Mouse (Mus musculus) layer of hippocampus, adult 2 months (tissue): ENCODE data around the gene Hdac7. TPM values are rescaled to one million over a fixed set of nuclear protein-coding genes. Genes with fewer than 3 reads are reported as not detected.

Source experiments
- DNase-seq, 2 experiments: peaks; one replicate each; pipeline ENCODE4 v3.0.0; 2022; ENCODE audit warnings: low spot score in 2 of 2
- H3K27ac ChIP-seq: fragments of 200-600 bp; 2 replicates; pipeline ENCODE4 v1.8.1; 2022
- H3K4me3 ChIP-seq: fragments of 200-600 bp; 2 replicates; pipeline ENCODE4 v1.8.1; 2022; ENCODE audit warnings: mild to moderate bottlenecking
- CTCF ChIP-seq: fragments of 200-600 bp; conservative IDR thresholded peaks from 2 replicates; pipeline ENCODE4 v1.8.1; 2022; ENCODE audit warnings: antibody characterized with exemption, mild to moderate bottlenecking, moderate library complexity
- total RNA-seq, 2 experiments: library from RNA; stranded (reverse); gene quantifications; 2 replicates each; pipeline ENCODE4 v1.2.3; 2021

The Hdac7 gene
- total RNA-seq, 2 experiments from 2014 or later = 23.8 to 28.5 TPM

DNA sequence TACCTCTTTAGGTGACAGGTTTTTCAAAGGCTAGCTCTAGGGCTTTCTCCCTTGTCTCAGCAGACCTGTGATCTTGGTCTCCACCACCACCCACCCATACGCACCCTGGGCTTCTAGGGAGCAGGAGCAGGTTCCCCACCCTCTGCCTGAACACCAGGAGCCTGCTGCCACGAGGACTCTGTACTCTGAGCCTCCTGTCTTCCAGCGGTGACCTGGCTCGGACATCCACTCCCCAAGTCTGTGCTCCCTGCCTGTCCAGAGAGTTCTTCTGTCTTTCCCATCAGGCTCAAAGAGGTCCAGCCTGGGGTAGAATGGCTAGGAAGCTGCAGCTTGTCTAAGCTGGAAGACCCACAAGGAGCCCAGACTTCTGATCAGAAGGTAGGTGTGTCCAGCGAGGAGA, 101.1 kb downstream of the Hdac7 start:
- DNase-seq = no peak
- Histone ChIP-seq H3K4me3 (no peak overlapping the region), H3K27ac (no peak overlapping the region)
- no peak for TF ChIP-seq CTCF

Other genes starting within 250 kb of the Hdac7 start
- 10 to 100 TPM; 25.6 to 25.9 TPM for gene Rpap3, start 138.7 kb downstream of the Hdac7 start, total RNA-seq
- under 1 TPM; 0.59 to 0.96 TPM for gene Endou, start 113.2 kb downstream of the Hdac7 start, total RNA-seq
- 10 to 100 TPM; 45.5 to 46.8 TPM for gene Rapgef3, start 76.5 kb downstream of the Hdac7 start, total RNA-seq
- 100 to 1,000 TPM; 133 to 135 TPM for gene Slc48a1, start 66.0 kb downstream of the Hdac7 start, total RNA-seq
- gene Vdr, start 66.1 kb upstream of the Hdac7 start, total RNA-seq = under 1 TPM in 1 of 2 experiments, not detected in 1; 0.10 TPM
- gene Tmem106c, start 119.7 kb upstream of the Hdac7 start, total RNA-seq = 10 to 100 TPM; 32.8 to 34.1 TPM
- 1 to 10 TPM in 1 of 2 experiments, under 1 TPM in 1; 0.61 to 1.2 TPM for gene Col2a1, start 160.2 kb upstream of the Hdac7 start, total RNA-seq
- 100 to 1,000 TPM; 333 to 349 TPM for gene Pfkm, start 248.1 kb upstream of the Hdac7 start, total RNA-seq
- 10 to 100 TPM; 12.7 to 13.5 TPM for gene Senp1, start 249.2 kb upstream of the Hdac7 start, total RNA-seq